Mouse (Mus musculus) kidney, postnatal 25 days (tissue): ENCODE results near the gene Methig1.

ENCODE experiments used
- DNase-seq, 2 experiments: peaks; one replicate each; pipeline ENCODE4 v3.0.0; 2021; ENCODE audit warnings: mixed read lengths in 2 of 2

Gene Methig1

GRCm38 (mm10) chr15:100424396-100425122, 71.6 kb downstream of the Methig1 start, which contains the start of gene Slc11a2:
Gene Slc11a2, minus strand, starts transcription at chr15:100425072.
- peak; percentile 60 to 84 for DNase-seq

GRCm38 (mm10) chr15:100428296-100428905, 75.5 kb downstream of the Methig1 start:
- no peak for DNase-seq

DNA sequence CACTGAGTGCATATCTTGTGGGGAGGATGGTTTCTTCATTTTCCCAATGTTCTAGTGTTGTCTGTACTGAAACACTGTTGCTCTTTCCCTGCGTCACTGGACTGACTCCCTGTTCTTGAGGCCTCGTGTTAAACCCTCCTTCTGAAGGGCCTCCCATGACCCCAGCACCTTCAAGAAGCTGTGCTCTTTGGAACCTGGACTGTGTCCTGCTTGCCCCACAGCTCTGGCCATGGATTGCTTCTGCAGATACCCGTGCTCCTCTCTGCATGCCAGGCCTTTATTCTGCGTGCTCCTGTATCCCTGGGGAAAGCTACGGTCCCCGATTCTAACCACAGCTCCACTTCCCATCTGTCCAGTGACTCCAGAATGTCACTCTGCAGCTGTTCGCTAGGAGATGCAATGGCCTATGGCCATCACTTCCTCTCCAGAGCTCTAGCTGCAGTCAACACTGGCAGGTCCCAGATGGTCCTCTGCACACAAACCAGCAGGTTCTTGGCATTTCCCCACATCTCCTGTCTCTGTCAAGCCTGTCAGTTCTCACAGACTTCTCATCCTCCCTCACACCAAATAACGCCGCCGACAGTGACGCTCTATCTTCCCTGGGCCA, 77.1 kb downstream of the Methig1 start:
- peak; percentile 40 to 84 for DNase-seq

DNA sequence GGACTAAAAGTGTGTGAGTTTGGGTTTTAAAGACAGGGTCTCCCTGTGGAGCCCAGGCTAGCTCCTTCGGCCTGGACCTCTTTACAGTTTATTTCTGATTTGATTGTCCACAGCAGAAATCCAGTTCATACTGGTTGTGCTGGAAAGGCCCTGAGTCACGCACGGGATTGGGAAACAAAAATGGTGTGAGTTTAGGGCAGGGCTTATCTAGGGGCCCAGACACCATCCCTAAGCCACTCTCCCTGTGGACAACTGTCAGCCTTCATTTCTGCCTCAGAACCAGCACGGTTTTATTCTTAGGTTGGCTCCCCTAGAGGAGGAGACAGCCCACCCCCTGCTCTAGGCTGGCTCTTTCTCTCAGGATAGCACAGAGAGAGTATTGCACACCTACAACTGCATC, 80.3 kb downstream of the Methig1 start:
- DNase-seq = no peak
